Mouse (Mus musculus): Measurements from ENCODE around the gene Dach1. TPM values are rescaled to one million over a fixed set of nuclear protein-coding genes. Genes with fewer than 3 reads are reported as not detected.

The Dach1 gene
- polyA plus RNA-seq, 1 experiment from 2014 or later = 7.7 TPM

- 32% methylated on average over 4 of the region's 4 CpGs for WGBS
- peaks cover 15% of the 10 kb centered on the region for H3K4me1 ChIP-seq
- no peaks in the 10 kb centered on the region for H3K27me3 ChIP-seq
- H3K9me3 ChIP-seq = no peaks in the 10 kb centered on the region
- H3K36me3 ChIP-seq = no peaks in the 10 kb centered on the region
- no peak overlapping the region for H3K27ac ChIP-seq
- no peak overlapping the region for H3K9ac ChIP-seq
- H3K4me3 ChIP-seq = no peak overlapping the region
- H3K4me2 ChIP-seq = no peak overlapping the region
- no peak for ATAC-seq (ENCODE audit: borderline replicate concordance, extremely low read depth, low FRiP score, low TSS enrichment)
These were observed 97.7 kb downstream of the Dach1 start for GRCm38 (mm10) chr14:98071877-98072276.

- Histone ChIP-seq H3K4me3 (no peak overlapping the region), H3K27me3 (no peaks in the 10 kb centered on the region), H3K4me2 (no peak overlapping the region), H3K4me1 (peaks cover 5% of the 10 kb centered on the region), H3K27ac (no peak overlapping the region), H3K9ac (no peak overlapping the region), H3K36me3 (no peaks in the 10 kb centered on the region), H3K9me3 (no peaks in the 10 kb centered on the region)
- WGBS = 63% methylated on average over 4 of the region's 4 CpGs
- no peak for ATAC-seq (ENCODE audit: borderline replicate concordance, extremely low read depth, low FRiP score, low TSS enrichment)
These were observed 102.2 kb downstream of the Dach1 start for GRCm38 (mm10) chr14:98067273-98067905.

GRCm38 (mm10) chr14:98064190-98064589 lies 105.4 kb downstream of the Dach1 start:
- Histone ChIP-seq H3K9ac (no peak overlapping the region), H3K4me3 (no peak overlapping the region), H3K4me1 (peaks cover 4% of the 10 kb centered on the region; the same call in 1 of the 2 replicates), H3K9me3 (no peaks in the 10 kb centered on the region), H3K36me3 (no peaks in the 10 kb centered on the region), H3K27me3 (no peaks in the 10 kb centered on the region), H3K27ac (no peak overlapping the region), H3K4me2 (no peak overlapping the region)
- no peak for ATAC-seq (ENCODE audit: borderline replicate concordance, extremely low read depth, low FRiP score, low TSS enrichment)
- 49% methylated on average over 2 of the region's 2 CpGs for WGBS

- no peak overlapping the region for H3K27ac ChIP-seq
- no peak overlapping the region for H3K4me2 ChIP-seq
- no peaks in the 10 kb centered on the region for H3K36me3 ChIP-seq
- H3K9me3 ChIP-seq = no peaks in the 10 kb centered on the region
- H3K9ac ChIP-seq = no peak overlapping the region
- H3K27me3 ChIP-seq = no peaks in the 10 kb centered on the region
- WGBS = 43% methylated on average over 2 of the region's 2 CpGs
- H3K4me3 ChIP-seq = no peak overlapping the region
- ATAC-seq (ENCODE audit: borderline replicate concordance, extremely low read depth, low FRiP score, low TSS enrichment) = no peak
- H3K4me1 ChIP-seq = no peaks in the 10 kb centered on the region
These were observed 120.2 kb downstream of the Dach1 start for GRCm38 (mm10) chr14:98049329-98049728.

GRCm38 (mm10) chr14:98048403-98048802 lies 121.2 kb downstream of the Dach1 start:
- WGBS = 87% methylated on average over 2 of the region's 2 CpGs
- Histone ChIP-seq H3K4me2 (no peak overlapping the region), H3K27me3 (no peaks in the 10 kb centered on the region), H3K9ac (no peak overlapping the region), H3K4me1 (no peaks in the 10 kb centered on the region), H3K9me3 (no peaks in the 10 kb centered on the region), H3K36me3 (no peaks in the 10 kb centered on the region), H3K4me3 (no peak overlapping the region), H3K27ac (no peak overlapping the region)
- no peak for ATAC-seq (ENCODE audit: borderline replicate concordance, extremely low read depth, low FRiP score, low TSS enrichment)

- Histone ChIP-seq H3K4me2 (no peak overlapping the region), H3K36me3 (no peaks in the 10 kb centered on the region), H3K9me3 (no peaks in the 10 kb centered on the region), H3K4me3 (no peak overlapping the region), H3K27ac (no peak overlapping the region), H3K4me1 (no peaks in the 10 kb centered on the region), H3K27me3 (no peaks in the 10 kb centered on the region), H3K9ac (no peak overlapping the region)
- 85% methylated on average over 3 of the region's 3 CpGs for WGBS
- ATAC-seq (ENCODE audit: borderline replicate concordance, extremely low read depth, low FRiP score, low TSS enrichment) = no peak
These were observed 121.9 kb downstream of the Dach1 start for GRCm38 (mm10) chr14:98047670-98048069.

- H3K4me2 ChIP-seq = no peak overlapping the region
- H3K27me3 ChIP-seq = no peaks in the 10 kb centered on the region
- H3K36me3 ChIP-seq = no peaks in the 10 kb centered on the region
- no peak overlapping the region for H3K27ac ChIP-seq
- no peaks in the 10 kb centered on the region for H3K4me1 ChIP-seq
- H3K4me3 ChIP-seq = no peak overlapping the region
- no peaks in the 10 kb centered on the region for H3K9me3 ChIP-seq
- ATAC-seq (ENCODE audit: borderline replicate concordance, extremely low read depth, low FRiP score, low TSS enrichment) = no peak
- H3K9ac ChIP-seq = no peak overlapping the region
These were observed 122.6 kb downstream of the Dach1 start for GRCm38 (mm10) chr14:98046960-98047359.

- ATAC-seq (ENCODE audit: borderline replicate concordance, extremely low read depth, low FRiP score, low TSS enrichment) = no peak
- no peak overlapping the region for H3K4me2 ChIP-seq
- WGBS = 36% methylated on average over 1 of the region's 1 CpGs
- no peak overlapping the region for H3K4me3 ChIP-seq
- H3K27ac ChIP-seq = no peak overlapping the region
- no peaks in the 10 kb centered on the region for H3K27me3 ChIP-seq
- H3K4me1 ChIP-seq = no peaks in the 10 kb centered on the region
- H3K9ac ChIP-seq = no peak overlapping the region
- H3K9me3 ChIP-seq = no peaks in the 10 kb centered on the region
- H3K36me3 ChIP-seq = no peaks in the 10 kb centered on the region
These were observed 131.0 kb downstream of the Dach1 start for GRCm38 (mm10) chr14:98038524-98038923.

GRCm38 (mm10) chr14:98037175-98037574 lies 132.4 kb downstream of the Dach1 start:
- H3K4me2 ChIP-seq = no peak overlapping the region
- no peak overlapping the region for H3K9ac ChIP-seq
- no peaks in the 10 kb centered on the region for H3K4me1 ChIP-seq
- H3K36me3 ChIP-seq = no peaks in the 10 kb centered on the region
- H3K9me3 ChIP-seq = no peaks in the 10 kb centered on the region
- H3K27ac ChIP-seq = no peak overlapping the region
- H3K27me3 ChIP-seq = no peaks in the 10 kb centered on the region
- 61% methylated on average over 3 of the region's 3 CpGs for WGBS
- ATAC-seq (ENCODE audit: borderline replicate concordance, extremely low read depth, low FRiP score, low TSS enrichment) = no peak
- no peak overlapping the region for H3K4me3 ChIP-seq

GRCm38 (mm10) chr14:98035261-98035660 lies 134.3 kb downstream of the Dach1 start:
- no peak for ATAC-seq (ENCODE audit: borderline replicate concordance, extremely low read depth, low FRiP score, low TSS enrichment)
- no peak overlapping the region for H3K27ac ChIP-seq
- WGBS = 9% methylated on average over 1 of the region's 1 CpGs

GRCm38 (mm10) chr14:98023540-98023939 lies 146.0 kb downstream of the Dach1 start:
- Histone ChIP-seq H3K4me2 (no peak overlapping the region), H3K4me1 (no peaks in the 10 kb centered on the region), H3K9me3 (no peaks in the 10 kb centered on the region), H3K27me3 (no peaks in the 10 kb centered on the region), H3K36me3 (no peaks in the 10 kb centered on the region), H3K9ac (no peak overlapping the region), H3K4me3 (no peak overlapping the region), H3K27ac (no peak overlapping the region)
- ATAC-seq (ENCODE audit: borderline replicate concordance, extremely low read depth, low FRiP score, low TSS enrichment) = no peak
- WGBS = 58% methylated on average over 4 of the region's 4 CpGs

More at GRCm38 (mm10) chr14:98035261-98035660, 134.3 kb downstream of the Dach1 start:
- H3K27me3 ChIP-seq = no peaks in the 10 kb centered on the region
- H3K4me2 ChIP-seq = no peak overlapping the region
- no peaks in the 10 kb centered on the region for H3K9me3 ChIP-seq
- no peak overlapping the region for H3K9ac ChIP-seq
- no peaks in the 10 kb centered on the region for H3K36me3 ChIP-seq
- H3K4me1 ChIP-seq = no peaks in the 10 kb centered on the region
- H3K4me3 ChIP-seq = no peak overlapping the region

GRCm38 (mm10) chr14:98014053-98014452 lies 155.5 kb downstream of the Dach1 start:
- Histone ChIP-seq H3K27ac (no peak overlapping the region), H3K4me1 (no peaks in the 10 kb centered on the region), H3K36me3 (no peaks in the 10 kb centered on the region), H3K9me3 (no peaks in the 10 kb centered on the region), H3K9ac (no peak overlapping the region), H3K27me3 (no peaks in the 10 kb centered on the region), H3K4me3 (no peak overlapping the region), H3K4me2 (no peak overlapping the region)
- ATAC-seq (ENCODE audit: borderline replicate concordance, extremely low read depth, low FRiP score, low TSS enrichment) = peak; percentile 46; the same call in 1 of the 2 replicates
- WGBS = 28% methylated on average over 1 of the region's 1 CpGs

- Histone ChIP-seq H3K4me2 (no peak overlapping the region), H3K9me3 (no peaks in the 10 kb centered on the region), H3K27ac (no peak overlapping the region), H3K27me3 (no peaks in the 10 kb centered on the region), H3K36me3 (no peaks in the 10 kb centered on the region), H3K9ac (no peak overlapping the region), H3K4me1 (no peaks in the 10 kb centered on the region), H3K4me3 (no peak overlapping the region)
- 83% methylated on average over 6 of the region's 6 CpGs for WGBS
- no peak for ATAC-seq (ENCODE audit: borderline replicate concordance, extremely low read depth, low FRiP score, low TSS enrichment)
These were observed 161.1 kb downstream of the Dach1 start for GRCm38 (mm10) chr14:98008501-98008900.

Measured in lung, embryonic 15.5 days (tissue).